Mouse (Mus musculus) lung, postnatal 0 days (tissue): ENCODE data around the gene Rell1. TPM values are rescaled to one million over a fixed set of nuclear protein-coding genes. Genes with fewer than 3 reads are reported as not detected.
A peak's percentile ranks its signal among the peaks of the same experiment; 100 is the strongest.

Experiments
- ATAC-seq: fragments of 200-750 bp; cut with Nextera tagmentation; 2 replicates; pipeline ENCODE4 v1.8.0; 2017; ENCODE audit warnings: moderate library complexity
- DNase-seq: peaks from one replicate; pipeline ENCODE4 v3.0.0-alpha.2; 2016; ENCODE audit warnings: low spot score
- H3K27ac ChIP-seq: fragments of 300-500 bp; sonication (generic); 2 replicates; pipeline ENCODE4 v1.5.1; 2014; ENCODE audit warnings: antibody characterized with exemption, mild to moderate bottlenecking, low read length, mixed read lengths
- H3K27me3 ChIP-seq: fragments of 300-500 bp; sonication (generic); replicated peaks from 2 replicates; pipeline ENCODE4 v1.6.1; 2014; ENCODE audit warnings: low read length, mixed read lengths; ENCODE audit not compliant: insufficient read depth
- H3K36me3 ChIP-seq: fragments of 300-500 bp; sonication (generic); 2 replicates; pipeline ENCODE4 v1.6.1; 2014; ENCODE audit warnings: low read length, mixed read lengths; ENCODE audit not compliant: insufficient read depth
- H3K4me1 ChIP-seq: fragments of 300-500 bp; sonication (generic); 2 replicates; pipeline ENCODE4 v1.6.1; 2014; ENCODE audit warnings: antibody characterized with exemption, low read depth, low read length, mixed read lengths; ENCODE audit not compliant: insufficient read depth
- H3K4me2 ChIP-seq: fragments of 300-500 bp; sonication (generic); replicated peaks from 2 replicates; pipeline ENCODE4 v1.6.1; 2014; ENCODE audit warnings: low read depth, mild to moderate bottlenecking, low read length, moderate library complexity, mixed read lengths
- H3K4me3 ChIP-seq: fragments of 300-500 bp; sonication (generic); 2 replicates; pipeline ENCODE4 v1.5.1; 2014; ENCODE audit warnings: low read depth, low read length
- H3K9ac ChIP-seq: fragments of 300-500 bp; sonication (generic); replicated peaks from 2 replicates; pipeline ENCODE4 v1.6.1; 2014; ENCODE audit warnings: low read depth, mild to moderate bottlenecking
- H3K9me3 ChIP-seq: fragments of 300-500 bp; sonication (generic); 2 replicates; pipeline ENCODE4 v1.6.1; 2016; ENCODE audit warnings: low read length, mixed read lengths
- CTCF ChIP-seq: IDR thresholded peaks from 2 replicates; pipeline ENCODE4 v1.5.1; 2016; ENCODE audit warnings: antibody characterized with exemption, mild to moderate bottlenecking
- EP300 ChIP-seq: IDR thresholded peaks from 2 replicates; pipeline ENCODE4 v1.6.1; 2016; ENCODE audit warnings: antibody characterized with exemption, mild to moderate bottlenecking, control low read depth
- WGBS: fragments of 180-500 bp; shearing (Covaris S2); extraction: QIAGEN DNeasy Blood & Tissue Kit; methylation state at CpG from one replicate; pipeline ENCODE4 v1.1.7; 2014; 5-methylcytosine and 5-hydroxymethylcytosine counted together
- polyA plus RNA-seq: library from polyadenylated mRNA; unstranded; fragments of >200 nt; fragmentation: Nextera tagmentation; extraction: Ambion mirVana; gene quantifications from 2 replicates; pipeline ENCODE4 v1.2.1, GENCODE M21; 2015

The Rell1 gene
- polyA plus RNA-seq, 1 experiment from 2014 or later = 27.0 TPM

GRCm38 (mm10) chr5:63957607-63958006 is 11.1 kb downstream of the Rell1 start:
- Histone ChIP-seq H3K27ac (no peak overlapping the region), H3K9me3 (no peaks in the 10 kb centered on the region), H3K27me3 (no peaks in the 10 kb centered on the region), H3K9ac (no peak overlapping the region), H3K4me3 (no peak overlapping the region), H3K36me3 (no peaks in the 10 kb centered on the region), H3K4me2 (no peak overlapping the region), H3K4me1 (no peaks in the 10 kb centered on the region)
- DNase-seq (no peak), ATAC-seq (no peak)
- no peak for TF ChIP-seq CTCF
- TF ChIP-seq EP300 = no peak
- WGBS = 85% methylated on average over 8 of the region's 8 CpGs

- TF ChIP-seq EP300 (no peak), CTCF (no peak)
- Histone ChIP-seq H3K9ac (no peak overlapping the region), H3K27ac (no peak overlapping the region), H3K4me2 (no peak overlapping the region), H3K4me1 (no peaks in the 10 kb centered on the region), H3K36me3 (no peaks in the 10 kb centered on the region), H3K4me3 (no peak overlapping the region), H3K27me3 (no peaks in the 10 kb centered on the region), H3K9me3 (no peaks in the 10 kb centered on the region)
- ATAC-seq (no peak), DNase-seq (no peak)
- WGBS = 89% methylated on average over 11 of the region's 11 CpGs
These were observed 12.3 kb downstream of the Rell1 start for GRCm38 (mm10) chr5:63956411-63956810.

GRCm38 (mm10) chr5:63953401-63954032 is 15.2 kb downstream of the Rell1 start:
- Histone ChIP-seq H3K4me1 (0 out of 2 replicates have a peak, but pooled peaks cover 5% of the 10 kb centered on the region), H3K4me2 (no peak overlapping the region), H3K9ac (no peak overlapping the region), H3K27me3 (no peaks in the 10 kb centered on the region), H3K36me3 (no peaks in the 10 kb centered on the region), H3K9me3 (no peaks in the 10 kb centered on the region), H3K27ac (no peak overlapping the region), H3K4me3 (no peak overlapping the region)
- WGBS = 74% methylated on average over 15 of the region's 15 CpGs
- TF ChIP-seq CTCF = no peak
- no peak for TF ChIP-seq EP300
- ATAC-seq (peak; percentile 34), DNase-seq (peak; percentile 5)

GRCm38 (mm10) chr5:63952039-63952438 is 16.7 kb downstream of the Rell1 start:
- no peak overlapping the region for H3K4me2 ChIP-seq
- ATAC-seq = no peak
- H3K36me3 ChIP-seq = no peaks in the 10 kb centered on the region
- H3K4me3 ChIP-seq = no peak overlapping the region
- no peaks in the 10 kb centered on the region for H3K9me3 ChIP-seq
- no peaks in the 10 kb centered on the region for H3K27me3 ChIP-seq
- H3K9ac ChIP-seq = no peak overlapping the region
- no peak for TF ChIP-seq CTCF
- TF ChIP-seq EP300 = no peak
- H3K4me1 ChIP-seq = 0 out of 2 replicates have a peak, but pooled peaks cover 5% of the 10 kb centered on the region
- WGBS = 74% methylated on average over 6 of the region's 6 CpGs
- H3K27ac ChIP-seq = 0 out of 2 replicates have a peak overlapping the region, but pooled peaks have one; percentile 26
- no peak for DNase-seq

GRCm38 (mm10) chr5:63951421-63951911 is 17.2 kb downstream of the Rell1 start:
- 0 out of 2 replicates have a peak, but pooled peaks cover 5% of the 10 kb centered on the region for H3K4me1 ChIP-seq
- TF ChIP-seq EP300 (0 out of 2 replicates have a peak, but pooled peaks have one; percentile 10), CTCF (peak; percentile 17; the same call in 1 of the 2 replicates)
- 56% methylated on average over 11 of the region's 11 CpGs for WGBS
- no peak overlapping the region for H3K4me3 ChIP-seq
- peak; percentile 47 for DNase-seq
- no peaks in the 10 kb centered on the region for H3K27me3 ChIP-seq
- H3K36me3 ChIP-seq = no peaks in the 10 kb centered on the region
- no peak overlapping the region for H3K4me2 ChIP-seq
- no peaks in the 10 kb centered on the region for H3K9me3 ChIP-seq
- H3K9ac ChIP-seq = no peak overlapping the region
- peak; percentile 68 for ATAC-seq
- H3K27ac ChIP-seq = peak overlapping the region; percentile 26; the same call in 1 of the 2 replicates

- ATAC-seq = peak; percentile 36; the same call in 1 of the 2 replicates
These were observed 19.5 kb downstream of the Rell1 start for GRCm38 (mm10) chr5:63949195-63949594.

More at GRCm38 (mm10) chr5:63949195-63949594, 19.5 kb downstream of the Rell1 start:
- no peaks in the 10 kb centered on the region for H3K27me3 ChIP-seq
- peak; percentile 51 for DNase-seq
- WGBS = 2% methylated on average over 3 of the region's 3 CpGs
- H3K36me3 ChIP-seq = no peaks in the 10 kb centered on the region
- H3K9ac ChIP-seq = no peak overlapping the region
- no peak overlapping the region for H3K27ac ChIP-seq
- H3K9me3 ChIP-seq = no peaks in the 10 kb centered on the region
- no peak overlapping the region for H3K4me2 ChIP-seq
- H3K4me1 ChIP-seq = 0 out of 2 replicates have a peak, but pooled peaks cover 5% of the 10 kb centered on the region
- no peak overlapping the region for H3K4me3 ChIP-seq
- TF ChIP-seq EP300 = no peak
- TF ChIP-seq CTCF = no peak
